Mouse (Mus musculus): ENCODE results near the gene Wdr75.

- no peak for TF ChIP-seq MYOG (IDR thresholded peaks at IDR 0.05; ENCODE audit: control insufficient read depth, extremely low read depth, insufficient read length)
- TF ChIP-seq CTCF (IDR thresholded peaks at IDR 0.05; ENCODE audit: control insufficient read depth, insufficient read depth, insufficient read length) = no peak
- no peak for TF ChIP-seq MAX (IDR thresholded peaks at IDR 0.05)
Observed at GRCm38 (mm10) chr1:45868050-45868449, 73.1 kb downstream of the Wdr75 start.
